Mouse (Mus musculus) megakaryocyte, embryonic 14.5 days (primary cell): Measurements from ENCODE around the gene 4933427D14Rik.
"Not testable (repeated sequence)": the region's sequence is repeated elsewhere in the genome, so short reads cannot be mapped to it uniquely, and the experiment has no call there.

Source experiments
- FLI1 ChIP-seq: IDR thresholded peaks from 2 replicates; pipeline ENCODE4 v1.6.1; 2012; ENCODE audit warnings: low read length, inconsistent platforms, mixed read lengths
- GATA1 ChIP-seq: IDR thresholded peaks from 3 replicates; pipeline ENCODE4 v1.6.1; 2012; ENCODE audit warnings: mixed read lengths, low read length, inconsistent platforms, borderline replicate concordance

GRCm38 (mm10) chr11:72171906-72172305 lies 35.4 kb downstream of the 4933427D14Rik start:
- TF ChIP-seq GATA1, FLI1: not testable (repeated sequence)
